Mouse (Mus musculus): ENCODE measurements at regions not wholly inside any gene's neighbourhood (a gene's known extent, or its start where the extent isn't known, plus 50 kb on each side); places are given as distances from the start of the nearest gene placed in this dataset.

DNA sequence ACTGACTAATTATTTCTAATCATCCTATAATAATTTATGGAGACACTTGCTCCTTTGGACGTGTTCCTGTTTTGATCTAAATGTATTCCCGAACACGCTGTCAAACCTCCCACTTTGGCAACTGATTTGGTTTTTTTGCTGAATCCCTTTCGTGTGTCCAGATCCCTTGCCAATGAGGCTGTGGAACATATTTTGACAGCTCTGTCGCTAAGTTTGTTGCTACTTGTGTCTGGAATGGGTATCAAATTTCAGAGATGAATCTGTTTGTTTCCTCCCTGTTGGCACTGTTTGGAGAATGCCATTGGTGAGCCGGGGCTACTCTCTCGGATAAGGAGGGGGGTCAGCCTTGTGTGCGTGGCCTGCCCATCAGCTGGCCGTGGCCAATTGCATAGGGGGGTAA is 277.2 kb upstream of the Tshz3 start:
- DNase-seq = peak in 1 of 2 experiments; percentile 2

DNA sequence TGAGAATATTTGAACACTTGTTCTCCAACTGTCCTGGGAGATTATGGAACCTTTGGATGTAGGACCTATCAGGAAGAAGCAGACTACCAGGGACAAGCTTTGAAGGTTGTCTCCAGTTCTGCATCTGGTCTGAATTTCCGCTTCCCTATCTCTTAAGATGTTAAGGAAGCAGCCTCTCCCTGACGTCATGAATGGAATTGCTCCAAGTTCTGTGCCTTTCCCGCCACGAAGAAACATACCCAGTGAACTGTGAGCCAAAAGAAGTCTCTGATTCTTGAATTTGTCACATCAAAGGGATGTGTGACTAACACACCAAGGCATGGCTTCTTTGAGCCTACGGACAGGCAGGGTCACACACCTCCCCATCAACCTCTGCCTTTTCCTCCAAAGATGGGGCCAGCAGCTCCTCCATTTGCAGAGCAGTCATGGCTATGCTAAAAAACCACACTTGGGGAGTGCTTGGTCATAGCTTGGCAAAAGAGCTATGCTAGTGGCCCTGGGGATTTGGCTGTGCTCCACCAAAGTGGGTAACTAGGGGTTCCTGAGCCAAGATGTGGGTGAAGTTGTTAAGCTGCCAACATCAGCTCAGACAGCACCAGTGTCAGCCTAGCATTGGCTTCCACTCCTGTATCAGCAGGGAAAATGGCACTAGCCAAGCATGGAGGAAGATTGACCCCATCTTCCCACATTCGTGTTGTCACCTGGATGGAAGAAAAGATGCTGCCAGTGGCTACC is 248.6 kb upstream of the Tshz3 start:
- DNase-seq = peak; percentile 10 to 15

DNA sequence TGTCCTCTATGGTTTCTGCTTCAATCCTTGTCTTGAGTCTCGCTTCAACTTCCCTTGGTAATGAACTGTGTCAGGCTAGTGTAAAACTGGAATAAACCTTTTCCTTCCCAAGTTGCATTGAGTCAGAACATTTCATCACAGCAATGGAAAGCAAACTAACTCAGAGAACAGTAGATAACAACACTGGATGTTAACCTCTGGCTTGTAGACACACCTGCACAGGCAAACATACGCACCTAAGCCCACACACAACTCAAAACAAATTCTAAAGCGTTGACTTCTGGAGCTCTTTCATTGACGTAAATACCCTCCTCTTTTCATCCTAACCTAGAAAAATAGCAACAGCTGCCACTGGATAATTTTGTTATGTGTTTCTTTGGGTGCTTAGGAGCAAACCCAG is 244.1 kb upstream of the Tshz3 start:
- DNase-seq = no peak

DNA sequence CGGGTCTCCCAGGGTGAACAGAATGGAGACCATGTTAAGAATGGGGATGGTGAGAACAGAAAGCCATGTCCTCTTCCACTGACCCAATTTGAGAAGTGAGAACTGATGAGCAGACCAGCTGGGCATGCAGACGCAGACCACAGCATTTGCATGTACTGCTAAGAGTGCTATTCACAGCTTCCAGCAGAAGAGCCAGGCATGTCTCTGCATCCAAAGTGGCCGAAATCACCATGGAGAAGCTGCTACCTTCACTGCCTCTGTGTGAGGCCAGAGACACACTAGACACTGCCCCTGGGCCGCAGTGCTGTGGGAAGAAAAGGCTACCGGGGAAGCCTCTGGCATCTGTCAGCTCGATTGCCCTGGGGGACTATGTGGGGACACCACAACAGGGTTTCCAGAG is 241.8 kb upstream of the Tshz3 start:
- DNase-seq = no peak

DNA sequence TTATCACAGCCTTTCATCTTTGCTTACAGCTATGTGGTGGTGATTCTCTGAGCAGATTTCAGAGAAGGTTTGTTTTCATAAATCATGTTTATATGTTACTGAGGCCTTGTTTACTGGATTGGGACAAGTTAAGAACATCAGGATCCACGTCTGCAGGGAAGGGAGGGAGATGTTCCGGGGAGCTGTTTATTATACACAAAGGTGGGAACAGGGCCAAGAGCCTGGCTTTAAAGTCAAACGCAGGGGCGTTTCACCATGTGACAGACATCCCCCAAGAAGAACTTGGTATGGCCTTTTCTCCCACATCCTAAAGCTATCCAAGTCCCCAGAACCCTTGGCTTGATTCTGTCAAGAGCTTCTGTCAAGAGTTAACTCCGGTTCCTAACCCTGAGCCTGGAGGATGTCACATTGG is 235.5 kb upstream of the Tshz3 start:
- DNase-seq = no peak

DNA sequence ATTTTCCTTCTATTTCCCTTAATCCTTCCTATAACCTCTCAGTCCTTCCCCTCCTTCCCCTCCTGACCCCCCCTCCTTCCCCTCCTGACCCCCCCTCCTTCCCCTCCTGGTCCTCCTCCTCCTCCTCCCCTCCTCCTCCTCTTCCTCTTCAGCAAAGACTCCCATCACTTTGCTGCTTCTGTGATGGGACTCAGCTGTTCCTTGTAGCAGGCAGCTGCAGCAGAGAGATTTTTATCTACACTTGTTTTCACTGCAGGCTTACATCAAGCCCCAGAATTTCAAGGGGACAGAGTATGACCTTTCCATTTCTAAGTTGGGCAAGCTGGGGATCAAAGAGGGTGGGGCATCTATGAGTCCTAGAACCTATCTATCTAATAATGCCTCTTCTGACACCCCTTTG is 228.5 kb upstream of the Tshz3 start:
- DNase-seq = no peak

DNA sequence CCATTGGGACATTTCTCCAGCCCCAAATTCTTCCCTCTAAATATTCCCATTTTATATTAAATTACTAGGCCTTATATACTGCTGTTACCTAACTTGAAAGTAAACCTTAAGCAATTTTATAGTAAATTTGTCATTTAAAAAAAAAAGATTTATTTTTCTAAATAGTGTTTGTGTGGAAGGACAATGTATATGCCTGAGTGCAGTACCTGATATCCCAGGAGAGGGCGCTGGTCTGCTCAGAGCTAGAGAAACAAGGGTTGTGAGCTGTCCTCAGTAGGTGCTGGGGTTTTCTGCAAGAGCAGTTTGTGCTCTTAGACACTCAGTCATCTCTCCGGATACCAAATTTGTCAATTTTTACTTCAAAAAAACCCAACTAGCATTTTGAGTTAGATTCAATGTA is 224.4 kb upstream of the Tshz3 start:
- DNase-seq = no peak

DNA sequence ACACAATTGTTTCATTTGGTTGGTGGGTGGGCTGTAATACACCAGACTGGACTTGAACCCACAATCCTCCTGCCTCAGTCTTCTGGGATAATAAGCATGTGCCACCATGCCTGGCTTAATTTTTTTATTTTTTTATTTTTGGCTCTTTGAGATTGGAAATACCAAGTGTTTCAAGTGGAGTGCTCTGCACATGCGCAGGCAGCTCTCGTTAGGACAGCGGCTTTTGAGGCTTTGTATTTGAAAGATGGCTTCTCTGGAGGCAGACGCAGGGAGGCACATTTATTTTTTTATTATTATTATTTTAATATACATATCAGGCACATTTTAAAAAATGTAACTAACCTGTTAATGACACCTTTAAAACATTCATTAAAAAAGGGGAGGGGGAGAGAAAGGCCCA is 221.5 kb upstream of the Tshz3 start:
- no peak for DNase-seq

DNA sequence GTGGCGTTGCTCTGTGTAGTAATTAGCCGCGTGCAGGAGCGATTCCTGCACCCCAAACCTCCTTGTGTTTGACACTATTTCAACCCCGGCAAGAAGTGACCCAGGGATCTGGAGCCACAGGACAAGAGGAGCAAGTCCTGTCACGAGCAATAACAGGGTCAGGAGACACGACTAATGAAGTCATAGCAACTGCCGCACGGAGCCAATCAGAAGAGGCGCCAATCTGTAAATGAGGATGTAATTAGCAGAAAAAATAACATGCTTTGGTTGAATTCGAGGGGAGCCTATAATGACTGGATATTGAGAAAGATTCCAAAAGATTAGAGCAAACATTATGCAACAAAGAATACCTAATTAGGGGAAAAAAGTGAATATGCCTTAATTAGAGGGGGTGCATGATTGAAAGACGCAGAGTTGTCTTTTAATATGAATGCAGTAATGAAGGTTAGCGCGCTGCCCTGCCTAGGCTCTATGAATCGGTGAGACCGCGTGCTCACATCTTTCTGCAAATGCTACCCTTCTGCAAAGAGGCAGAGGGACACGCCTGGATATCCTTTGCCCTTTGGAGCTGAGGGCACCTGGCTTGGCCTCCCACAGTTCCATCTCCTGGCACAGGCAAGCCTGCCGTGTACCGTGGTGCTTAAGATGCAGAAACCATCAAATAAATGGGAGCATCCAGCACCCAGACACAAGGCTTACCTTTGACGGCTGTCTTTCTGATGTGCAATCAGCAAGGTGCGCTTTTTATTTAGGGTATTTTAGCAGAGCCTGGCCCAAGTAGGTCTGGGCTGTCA is 220.9 kb upstream of the Tshz3 start:
- no peak for DNase-seq

DNA sequence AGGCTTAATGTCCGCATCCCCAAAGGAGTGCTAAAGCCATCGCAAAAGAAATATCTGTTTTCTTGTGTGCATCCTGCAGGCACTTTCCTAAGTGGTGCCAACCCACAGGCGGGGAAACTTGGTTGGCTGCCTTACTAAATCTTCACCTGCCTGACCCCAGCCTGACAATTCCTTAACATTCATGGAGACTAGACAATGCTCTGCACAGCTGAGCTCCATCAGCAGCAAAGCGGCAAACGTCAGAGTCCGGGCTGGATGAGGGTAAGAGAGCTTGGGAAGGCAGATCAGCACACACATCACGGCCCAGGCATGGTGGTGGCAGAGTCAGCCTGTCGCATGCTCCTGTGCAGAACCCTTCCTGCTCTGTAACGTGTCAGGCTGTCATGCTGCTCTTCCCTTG is 209.8 kb upstream of the Tshz3 start:
- DNase-seq = no peak

DNA sequence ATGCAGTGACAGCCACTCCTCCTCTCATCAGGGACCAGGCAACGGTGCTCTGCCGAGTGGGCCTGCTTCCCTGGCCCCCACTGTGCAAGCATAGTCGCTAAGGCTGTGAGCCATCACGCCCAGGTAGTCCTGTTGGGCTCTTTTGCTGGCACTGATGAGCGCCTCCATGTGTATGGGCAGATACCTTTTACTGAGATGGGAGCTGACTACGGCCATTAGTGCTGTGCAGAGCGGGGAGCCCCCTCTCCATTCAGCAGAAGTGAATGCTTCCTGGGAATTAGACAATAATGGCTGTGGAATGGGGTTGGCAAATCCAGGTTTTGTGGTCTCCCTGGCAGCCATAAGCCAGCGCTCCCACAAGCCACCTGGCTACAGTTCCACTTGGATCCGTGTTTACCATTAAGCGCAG is 206.7 kb upstream of the Tshz3 start:
- DNase-seq = peak; percentile 65 to 81

DNA sequence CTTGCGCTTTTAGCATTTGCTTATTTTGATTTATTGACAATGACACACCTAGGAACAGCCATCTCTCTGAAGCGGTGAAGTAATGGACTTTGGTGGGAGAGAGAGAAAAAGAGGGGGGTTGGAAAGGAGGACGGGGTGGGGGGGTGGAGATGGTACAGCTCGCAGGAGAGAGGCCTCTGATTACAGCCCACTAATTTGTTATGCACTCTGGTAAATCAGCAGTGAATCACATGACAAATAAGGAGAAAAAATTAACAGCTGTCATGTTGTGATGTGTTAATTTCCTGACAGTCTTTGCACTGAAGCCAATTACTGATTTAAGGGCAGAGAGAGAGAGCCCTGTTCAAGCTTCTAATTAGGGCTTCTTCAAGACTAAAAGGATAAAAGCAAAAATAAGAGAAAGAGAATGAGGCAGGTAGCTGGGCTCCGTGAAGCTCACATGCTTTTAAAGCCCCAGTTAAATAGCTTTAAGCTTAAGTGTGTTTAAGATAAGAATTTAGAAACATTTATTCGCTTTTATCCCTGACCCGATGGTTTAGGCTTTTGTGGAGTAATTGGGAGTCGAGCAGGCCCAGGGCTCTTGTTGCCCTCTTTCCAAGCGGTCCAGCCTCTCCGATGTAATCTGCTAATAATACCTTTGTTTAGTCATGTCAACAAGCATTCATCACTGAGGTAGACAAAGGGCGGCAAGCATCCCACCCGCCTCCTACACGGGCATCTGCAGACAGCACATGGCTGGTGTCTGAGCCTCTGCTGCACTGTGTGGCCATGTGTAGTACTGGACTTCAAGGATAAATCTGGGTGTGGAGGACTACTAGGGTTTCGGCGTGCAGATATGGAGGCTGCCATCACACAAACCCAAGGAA is 193.7 kb upstream of the Tshz3 start:
- no peak for DNase-seq

DNA sequence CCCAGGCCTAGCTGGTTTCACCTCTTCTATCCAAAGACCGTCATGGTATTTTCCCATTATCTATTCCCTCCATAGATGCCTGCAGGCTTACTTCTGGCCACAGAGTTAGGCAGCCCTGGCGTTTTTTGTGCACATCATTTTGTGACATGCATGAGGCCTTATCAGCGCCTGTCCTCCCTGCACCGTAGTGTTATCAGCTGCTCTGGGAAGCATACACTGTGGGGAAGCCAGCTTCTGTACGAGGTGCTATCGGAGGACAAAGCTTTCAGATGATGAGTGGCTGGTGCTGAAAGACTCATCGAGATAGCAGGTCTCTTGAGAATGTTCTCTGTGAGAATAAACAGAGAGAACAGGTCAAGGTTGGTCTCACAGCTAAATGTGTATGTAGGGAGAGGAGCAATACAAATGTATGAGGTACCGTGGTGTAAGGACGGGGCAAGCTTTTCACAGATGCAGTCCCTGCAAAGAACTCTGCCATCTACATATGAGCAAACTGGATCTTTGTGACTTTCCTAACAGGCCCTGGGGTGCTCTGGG is 190.0 kb upstream of the Tshz3 start:
- DNase-seq = no peak

DNA sequence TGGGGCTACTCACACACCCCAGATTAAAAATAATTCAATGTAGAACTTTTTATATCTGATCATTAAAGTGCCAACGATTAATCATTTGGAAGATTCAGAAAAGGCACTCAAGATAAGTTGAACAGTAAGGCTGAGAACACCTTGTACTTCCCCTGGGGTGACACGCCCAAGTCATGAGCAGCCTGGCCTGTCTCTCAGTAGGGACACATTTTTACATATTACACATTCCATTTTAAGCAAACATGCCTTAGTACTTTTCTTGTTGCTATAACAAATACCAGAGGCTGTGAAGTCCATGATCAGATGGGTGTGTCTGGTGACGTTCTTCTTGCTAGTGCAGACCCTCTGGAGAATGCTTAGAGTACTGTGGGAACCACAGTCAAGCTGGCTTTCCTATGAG is 184.2 kb upstream of the Tshz3 start:
- DNase-seq = no peak

DNA sequence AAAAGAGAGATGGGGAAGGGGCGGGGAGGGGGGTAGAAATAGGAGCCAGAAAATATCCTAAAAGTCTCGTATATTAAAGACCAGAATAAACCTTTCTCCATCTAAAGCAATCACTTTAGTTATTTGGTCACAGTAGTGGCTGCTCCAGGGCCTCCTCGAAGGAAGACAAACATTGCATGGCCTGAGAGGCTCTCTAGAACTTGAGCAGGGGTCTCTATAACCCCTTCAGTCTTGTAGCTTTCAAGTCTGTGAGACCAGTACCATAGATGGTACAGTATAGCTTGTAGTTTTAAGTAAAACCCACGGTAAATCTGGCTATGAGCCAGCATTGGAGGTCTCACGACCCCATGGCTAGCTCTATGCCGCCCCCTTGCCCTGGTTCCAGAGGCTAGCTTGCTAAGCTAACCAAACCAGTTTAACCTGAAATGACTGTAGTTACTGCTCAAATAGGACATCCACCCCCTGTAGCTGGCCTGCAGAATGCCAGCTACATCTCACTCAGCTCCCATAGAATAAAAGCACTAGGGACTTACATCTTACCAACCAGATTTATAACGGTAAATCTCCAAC is 181.7 kb upstream of the Tshz3 start:
- no peak for DNase-seq

DNA sequence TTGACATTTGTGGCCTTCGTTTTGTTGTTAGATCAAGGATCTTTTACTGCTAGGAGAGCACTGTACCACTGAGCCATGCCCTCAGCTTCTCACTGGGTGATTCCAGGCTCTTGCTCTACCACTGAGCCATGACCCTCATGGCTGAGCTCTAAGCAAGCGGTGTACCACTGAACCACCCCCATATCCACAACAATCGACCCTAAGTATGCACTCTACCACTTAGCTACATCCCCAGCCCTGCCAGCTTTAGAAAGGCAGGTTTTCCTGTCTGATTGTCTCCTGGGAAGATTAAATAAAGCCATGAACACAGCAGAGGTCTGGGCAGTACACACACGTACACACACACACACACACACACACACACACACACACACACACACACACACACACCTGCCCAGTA is 178.9 kb upstream of the Tshz3 start:
- DNase-seq = no peak

DNA sequence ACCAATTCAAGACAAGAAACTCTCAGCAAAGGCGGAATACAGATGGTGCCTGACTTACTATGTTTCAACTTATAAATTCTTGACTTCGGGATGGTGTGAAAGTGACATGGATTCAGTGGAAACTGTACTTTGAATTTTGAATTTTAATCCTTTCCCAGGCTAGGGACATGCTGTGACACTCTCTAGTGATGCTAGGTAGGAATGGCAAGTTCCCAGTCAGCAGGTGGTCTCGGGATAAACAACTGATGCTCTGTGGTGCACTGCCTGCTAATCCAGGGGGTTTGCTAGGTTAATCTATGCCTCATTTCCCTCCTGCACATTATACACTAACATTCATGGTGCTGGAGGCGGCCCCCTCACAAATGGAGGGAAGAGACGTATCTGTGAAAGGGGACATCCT is 175.0 kb upstream of the Tshz3 start:
- no peak for DNase-seq

DNA sequence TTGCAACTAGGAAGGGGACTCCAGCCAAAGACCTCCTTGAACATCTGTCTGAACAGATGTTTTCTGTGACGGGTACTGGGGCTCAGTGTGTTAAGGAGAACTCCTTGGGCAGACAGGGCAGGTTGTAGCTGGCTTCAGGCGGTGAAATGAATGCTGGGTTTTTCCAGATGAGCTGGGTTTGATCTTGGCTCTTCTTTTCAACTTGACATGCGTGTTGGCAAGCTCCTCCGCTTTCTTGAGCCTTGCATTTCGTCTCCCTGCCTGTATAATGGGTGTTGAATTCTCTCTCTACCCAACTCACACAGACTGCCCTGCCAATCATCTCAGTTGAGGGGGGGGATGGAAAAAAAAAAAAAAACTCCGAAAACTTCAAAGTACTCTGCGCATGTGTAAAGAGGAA is 171.8 kb upstream of the Tshz3 start:
- DNase-seq = no peak

DNA sequence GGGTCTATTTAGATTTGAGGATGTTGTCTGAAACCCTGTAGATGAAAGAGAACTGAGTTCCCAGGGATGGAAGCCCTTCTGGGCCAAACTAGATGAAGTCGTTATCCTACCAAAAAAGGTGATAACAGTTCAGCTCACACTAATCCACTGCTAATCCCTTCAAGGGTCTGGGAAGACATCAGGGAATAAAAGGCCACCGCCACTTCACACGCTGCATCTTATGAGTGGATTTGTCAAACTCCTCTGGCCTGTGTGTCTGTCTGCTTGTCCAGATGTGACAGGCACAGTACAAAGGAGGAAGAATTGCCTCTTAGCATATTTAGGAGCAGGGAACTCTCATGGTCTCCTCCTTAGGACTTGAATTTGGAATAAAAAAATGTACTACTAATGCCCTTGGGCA is 171.2 kb upstream of the Tshz3 start:
- DNase-seq = no peak

DNA sequence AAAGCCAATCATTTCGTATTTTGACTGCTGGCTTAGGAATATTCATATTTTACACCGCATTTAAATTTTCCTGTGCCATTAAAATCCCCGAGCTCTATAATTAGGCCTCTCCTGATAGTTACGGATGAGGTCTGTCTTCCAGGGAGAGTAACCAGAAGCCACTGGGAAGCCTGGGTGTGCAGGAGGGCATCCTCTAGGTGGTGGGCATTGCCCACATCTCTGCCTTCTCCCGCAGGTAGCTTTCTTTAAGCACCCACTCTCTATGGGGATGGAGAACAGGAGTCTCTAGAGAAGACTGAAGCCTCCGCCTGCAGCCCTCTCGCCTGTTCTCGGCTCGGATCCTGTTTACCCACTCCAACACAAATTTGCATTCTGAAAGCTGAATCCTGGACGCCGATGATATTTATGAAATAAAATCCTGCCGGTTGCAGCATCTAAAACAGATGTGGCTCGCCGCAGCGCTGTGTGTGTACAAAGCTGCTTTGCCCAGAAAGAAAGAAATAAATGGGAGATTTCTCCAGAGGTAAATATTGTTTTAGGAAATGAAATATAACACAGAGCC is 168.3 kb upstream of the Tshz3 start:
- no peak for DNase-seq

DNA sequence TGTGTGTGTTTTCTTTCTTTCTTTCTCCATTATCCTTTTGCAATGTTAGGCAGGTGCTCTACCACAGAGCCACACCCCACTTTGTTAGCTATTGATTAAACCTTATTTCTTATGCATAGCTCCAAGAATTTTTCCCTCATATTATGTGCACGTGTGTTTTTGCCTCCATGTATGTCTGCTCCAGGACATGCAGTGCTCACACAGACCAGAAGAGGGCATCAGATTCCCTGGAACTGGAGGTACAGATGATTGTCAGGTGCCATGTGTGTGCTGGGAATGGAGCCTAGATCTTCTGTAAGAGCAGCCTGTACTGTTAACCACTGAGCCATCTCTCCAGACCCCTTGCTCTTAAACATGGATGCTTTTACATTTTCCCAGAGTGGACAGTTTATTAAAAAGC is 166.4 kb upstream of the Tshz3 start:
- DNase-seq = peak in 1 of 2 experiments; percentile 15

DNA sequence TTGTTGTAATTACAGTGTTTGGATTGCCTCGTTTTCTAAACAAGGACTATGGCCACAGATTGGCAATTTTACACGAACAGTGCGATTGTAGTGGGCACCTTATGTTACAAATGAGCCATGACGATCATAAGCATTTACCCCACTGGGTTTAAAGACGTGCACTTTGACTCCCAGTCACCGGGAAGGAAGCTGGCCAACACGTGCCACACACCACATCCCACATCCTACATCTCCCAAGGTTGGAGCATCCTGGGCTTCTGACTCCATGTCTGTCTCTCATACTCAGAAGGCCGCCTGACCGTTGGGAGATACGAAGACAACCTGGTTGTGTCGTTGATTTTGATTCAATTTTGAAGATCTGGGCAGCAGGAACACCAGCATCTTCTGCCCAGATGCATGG is 159.8 kb upstream of the Tshz3 start:
- no peak for DNase-seq

DNA sequence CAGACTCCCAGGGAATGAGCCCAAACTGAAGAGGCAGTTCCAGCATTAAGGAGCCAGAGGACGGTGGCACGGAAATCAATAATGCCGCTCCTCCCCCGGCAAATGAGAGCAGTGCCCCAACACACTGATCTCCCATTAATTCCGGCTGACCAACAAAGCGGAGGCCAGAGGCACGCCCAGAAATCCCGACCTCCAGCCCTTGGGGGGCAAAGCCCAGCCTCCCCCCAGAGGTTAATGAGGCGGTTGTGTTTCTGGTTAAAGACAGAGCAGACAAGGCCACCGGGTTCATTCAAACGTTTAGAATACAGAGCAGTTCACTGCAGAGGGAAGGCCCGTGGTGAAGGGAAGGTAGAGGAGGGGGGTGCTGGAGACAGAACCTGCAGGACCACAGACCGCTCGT is 149.9 kb upstream of the Tshz3 start:
- no peak for DNase-seq

Data from cerebellum, postnatal 14 days (tissue).